Comparison of ENCODE assay signal across 24 mouse cellular contexts in the genomic region with DNA sequence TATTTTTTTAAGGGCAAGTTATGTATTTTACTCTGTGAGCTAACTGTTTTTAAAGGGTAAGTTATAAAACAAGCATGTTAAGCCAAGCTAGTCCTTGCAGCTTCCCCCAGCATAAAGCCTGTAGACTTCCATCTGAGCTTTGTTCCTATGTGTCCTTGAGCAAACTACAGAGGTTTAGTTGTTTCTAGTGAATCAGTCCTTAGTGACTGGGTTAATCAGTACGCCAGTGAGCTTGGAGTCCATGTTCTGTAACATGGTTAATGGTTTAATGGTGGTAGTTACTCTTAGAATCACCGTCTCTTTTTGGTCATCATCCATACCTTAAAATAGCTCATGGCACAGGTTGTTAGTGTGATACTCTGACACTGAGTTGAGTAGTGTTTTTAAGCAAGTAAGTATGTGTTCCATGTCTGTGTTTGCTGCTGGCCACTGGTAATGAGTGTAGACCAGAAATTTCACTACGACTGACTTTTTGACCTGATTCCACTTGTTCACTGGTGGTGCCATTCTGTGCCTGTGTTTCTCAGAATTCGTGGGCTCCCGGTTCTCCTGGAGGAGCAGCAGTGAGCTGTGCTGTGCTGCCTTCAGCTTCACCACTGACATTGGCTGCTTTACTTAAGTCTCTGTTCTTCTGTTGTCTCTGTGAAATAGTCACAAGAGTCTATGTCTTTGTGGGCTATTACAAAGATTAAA. TPM values are rescaled to one million over a fixed set of nuclear protein-coding genes. Genes with fewer than 3 reads are reported as not detected.
DNase-seq lines count a peak whose midpoint lies in the region; ATAC-seq and TF ChIP-seq lines count a peak whose summit lies in the region.
"Had no signal": no experiment of that assay in that cellular context is flagged by ENCODE, and none has a peak within 500 bp of the region (broad histone marks: within the 10 kb centered on the region; RNA-seq: fewer than 3 reads in every experiment).

No protein-coding gene starts in this region.

- peak overlapping the region; percentile 57 for H3K27ac ChIP-seq in kidney, adult 2 months (ENCODE audit: insufficient read depth, low read depth, low read length)
- H3K27ac ChIP-seq in liver, embryonic 13.5 days = peak overlapping the region; percentile 1; the same call in 1 of the 2 replicates
- no peak overlapping the region for H3K27ac ChIP-seq in liver, embryonic 12.5 days
- peak overlapping the region; percentile 67 for H3K27ac ChIP-seq in liver, embryonic 16.5 days (ENCODE audit: low read length)
- H3K27ac ChIP-seq in hindbrain, embryonic 10.5 days = no peak overlapping the region
- H3K27ac ChIP-seq: embryonic facial prominence, embryonic 15.5 days; forebrain, embryonic 10.5 days; heart, adult 2 months; hindbrain, embryonic 13.5 days had no signal

- no peak for TF ChIP-seq CTCF in kidney, adult 2 months (conservative IDR thresholded peaks at IDR 0.05; ENCODE audit: insufficient read depth, insufficient read length, low read depth, low read length)

- no peak for TF ChIP-seq POLR2A in kidney, adult 2 months (IDR thresholded peaks at IDR 0.05; ENCODE audit: low read depth, low read length)

- no peaks in the 10 kb centered on the region for H3K9me3 ChIP-seq in liver, embryonic 13.5 days (replicated peaks)
- no peaks in the 10 kb centered on the region for H3K9me3 ChIP-seq in liver, embryonic 12.5 days (replicated peaks)
- H3K9me3 ChIP-seq in liver, embryonic 16.5 days (replicated peaks; ENCODE audit: control insufficient read depth, low read length) = no peaks in the 10 kb centered on the region
- H3K9me3 ChIP-seq in hindbrain, embryonic 10.5 days = no peaks in the 10 kb centered on the region
- H3K9me3 ChIP-seq: embryonic facial prominence, embryonic 15.5 days; forebrain, embryonic 10.5 days; G1E; hindbrain, embryonic 13.5 days had no signal

- peak; percentile 79 for DNase-seq in heart, adult 11 months
- no peak for DNase-seq in heart, postnatal 14 days
- DNase-seq in kidney, adult 2 months = peak; percentile 79
- no peak for DNase-seq in kidney, postnatal 10 days
- DNase-seq in liver, embryonic 13.5 days = no peak
- no peak for DNase-seq in hindbrain, embryonic 10.5 days (ENCODE audit: low spot score)
- DNase-seq: adrenal gland, adult 8-10 months; adrenal gland, postnatal 36 days; B cell, adult 2 months; cerebellum, adult 2 months; cerebellum, postnatal 14 days; embryo, embryonic 11 days; heart, adult 2 months; heart, postnatal 4 days had no signal

- intact Hi-C loops in heart, postnatal 14 days (cut with DNase I) = no loop called here

- H3K4me1 ChIP-seq in kidney, adult 2 months (ENCODE audit: control insufficient read depth, insufficient read depth, low read length) = peaks cover 31% of the 10 kb centered on the region
- H3K4me1 ChIP-seq in liver, embryonic 13.5 days (replicated peaks) = peaks cover 31% of the 10 kb centered on the region
- H3K4me1 ChIP-seq in liver, embryonic 12.5 days = peaks cover 30% of the 10 kb centered on the region
- H3K4me1 ChIP-seq in liver, embryonic 16.5 days (ENCODE audit: control insufficient read depth, low read depth, low read length) = no peaks in the 10 kb centered on the region; the same call in 1 of the 2 replicates
- H3K4me1 ChIP-seq in hindbrain, embryonic 10.5 days (replicated peaks) = no peaks in the 10 kb centered on the region
- H3K4me1 ChIP-seq: forebrain, embryonic 10.5 days had no signal

- H3K4me2 ChIP-seq in liver, embryonic 13.5 days = no peak overlapping the region
- no peak overlapping the region for H3K4me2 ChIP-seq in liver, embryonic 12.5 days
- no peak overlapping the region for H3K4me2 ChIP-seq in liver, embryonic 16.5 days (ENCODE audit: low read depth, low read length)
- H3K4me2 ChIP-seq: embryonic facial prominence, embryonic 15.5 days; heart, embryonic 11.5 days; hindbrain, embryonic 13.5 days had no signal

- no peaks in the 10 kb centered on the region for H3K36me3 ChIP-seq in kidney, adult 2 months (ENCODE audit: control insufficient read depth, insufficient read depth, low read length)
- peaks cover 3% of the 10 kb centered on the region; the same call in 1 of the 2 replicates for H3K36me3 ChIP-seq in liver, embryonic 13.5 days
- H3K36me3 ChIP-seq in liver, embryonic 12.5 days = no peaks in the 10 kb centered on the region
- H3K36me3 ChIP-seq in liver, embryonic 16.5 days (ENCODE audit: control insufficient read depth, insufficient read depth) = no peaks in the 10 kb centered on the region
- H3K36me3 ChIP-seq in hindbrain, embryonic 10.5 days = peaks cover 8% of the 10 kb centered on the region

- ATAC-seq in liver, embryonic 13.5 days (ENCODE audit: low read depth) = no peak
- no peak for ATAC-seq in liver, embryonic 12.5 days
- ATAC-seq in liver, embryonic 16.5 days (ENCODE audit: low read depth) = peak; percentile 57
- ATAC-seq: CD4-positive, CD25-positive, alpha-beta regulatory T cell, adult 4 months; forebrain, embryonic 14.5 days had no signal

- no peaks in the 10 kb centered on the region for H3K27me3 ChIP-seq in kidney, adult 2 months (replicated peaks; ENCODE audit: control insufficient read depth, insufficient read depth, low read length)
- no peaks in the 10 kb centered on the region for H3K27me3 ChIP-seq in liver, embryonic 13.5 days
- H3K27me3 ChIP-seq in liver, embryonic 12.5 days (replicated peaks) = no peaks in the 10 kb centered on the region
- H3K27me3 ChIP-seq in liver, embryonic 16.5 days (ENCODE audit: control insufficient read depth, insufficient read depth, low read depth, low read length) = no peaks in the 10 kb centered on the region
- H3K27me3 ChIP-seq in hindbrain, embryonic 10.5 days (ENCODE audit: insufficient read depth, poor library complexity, severe bottlenecking) = no peaks in the 10 kb centered on the region
- H3K27me3 ChIP-seq: embryonic facial prominence, embryonic 15.5 days; hindbrain, embryonic 13.5 days had no signal

- no peak overlapping the region for H3K9ac ChIP-seq in liver, embryonic 13.5 days
- H3K9ac ChIP-seq in liver, embryonic 12.5 days = no peak overlapping the region
- H3K9ac ChIP-seq in liver, embryonic 16.5 days (ENCODE audit: low read depth, low read length) = no peak overlapping the region
- H3K9ac ChIP-seq: embryonic facial prominence, embryonic 15.5 days; hindbrain, embryonic 13.5 days had no signal

- H3K4me3 ChIP-seq in kidney, adult 2 months (ENCODE audit: insufficient read depth, low read depth, low read length) = no peak overlapping the region
- no peak overlapping the region for H3K4me3 ChIP-seq in liver, embryonic 13.5 days (replicated peaks)
- H3K4me3 ChIP-seq in liver, embryonic 12.5 days = no peak overlapping the region
- H3K4me3 ChIP-seq in liver, embryonic 16.5 days (ENCODE audit: low read depth, low read length) = no peak overlapping the region
- H3K4me3 ChIP-seq in hindbrain, embryonic 10.5 days = no peak overlapping the region
- H3K4me3 ChIP-seq: embryonic facial prominence, embryonic 15.5 days; erythroblast, embryonic 14.5 days; forebrain, embryonic 10.5 days; heart, adult 2 months; hindbrain, embryonic 13.5 days had no signal

- WGBS in kidney, adult 2 months = 47% methylated on average over 5 of the region's 5 CpGs
- WGBS in liver, embryonic 13.5 days (ENCODE audit: insufficient replicate concordance) = 67% methylated on average over 5 of the region's 5 CpGs
- 64% methylated on average over 5 of the region's 5 CpGs for WGBS in liver, embryonic 12.5 days (ENCODE audit: insufficient replicate concordance)
- WGBS in liver, embryonic 16.5 days (ENCODE audit: insufficient replicate concordance) = 57% methylated on average over 5 of the region's 5 CpGs
- 88% methylated on average over 5 of the region's 5 CpGs for WGBS in hindbrain, embryonic 10.5 days

RNA-seq across cellular contexts. Expression of a gene that starts 18.9 kb away (rescaled TPM):
- total RNA-seq in heart, postnatal 14 days (2021) = 10 to 100 TPM; 30.8 to 31.7 TPM
- 31.8 and 39.3 TPM in 2 replicates for polyA plus RNA-seq in kidney, adult 2 months (2012; rRNA removed)
- 3.6 and 3.8 TPM in 2 replicates for polyA plus RNA-seq in liver, embryonic 13.5 days (2015; fragmentation: Nextera tagmentation; extraction: Ambion mirVana)
- 14.5 and 15.5 TPM in 2 replicates for polyA plus RNA-seq in liver, embryonic 12.5 days (2016; fragmentation: Nextera tagmentation; extraction: Ambion mirVana)
- 2.7 and 3.0 TPM in 2 replicates for polyA plus RNA-seq in liver, embryonic 16.5 days (2015; fragmentation: Nextera tagmentation; extraction: Ambion mirVana)
- polyA plus RNA-seq in hindbrain, embryonic 10.5 days (2016; fragmentation: Nextera tagmentation; extraction: Ambion mirVana) = 12.9 and 15.7 TPM in 2 replicates

RNA-seq across cellular contexts. Expression of a gene that starts 51.4 kb away (rescaled TPM):
- total RNA-seq in heart, postnatal 14 days (2021) = 10 to 100 TPM; 35.3 to 48.4 TPM
- 12.3 and 15.3 TPM in 2 replicates for polyA plus RNA-seq in kidney, adult 2 months (2012; rRNA removed)
- polyA plus RNA-seq in liver, embryonic 13.5 days (2015; fragmentation: Nextera tagmentation; extraction: Ambion mirVana) = 73.0 and 85.8 TPM in 2 replicates
- 77.1 and 78.9 TPM in 2 replicates for polyA plus RNA-seq in liver, embryonic 12.5 days (2016; fragmentation: Nextera tagmentation; extraction: Ambion mirVana)
- polyA plus RNA-seq in liver, embryonic 16.5 days (2015; fragmentation: Nextera tagmentation; extraction: Ambion mirVana) = 35.1 and 42.4 TPM in 2 replicates
- polyA plus RNA-seq in hindbrain, embryonic 10.5 days (2016; fragmentation: Nextera tagmentation; extraction: Ambion mirVana) = 185 and 211 TPM in 2 replicates

Comparison
In these comparisons a context has a peak if more than half of its experiments do, and no peak if none do; other contexts are left out.
1. DNase-seq: peak in heart, adult 11 months (single experiment) and kidney, adult 2 months (single experiment); none in heart, postnatal 14 days (0 of 2), kidney, postnatal 10 days (single experiment), liver, embryonic 13.5 days (single experiment) and hindbrain, embryonic 10.5 days (single experiment).
2. H3K27ac ChIP-seq: peak in kidney, adult 2 months (single experiment), liver, embryonic 13.5 days (single experiment) and liver, embryonic 16.5 days (single experiment); none in liver, embryonic 12.5 days (single experiment) and hindbrain, embryonic 10.5 days (single experiment).